Mouse (Mus musculus) ovary, adult 18-20 months (tissue): ENCODE measurements around the gene Zfp352.
"Not testable (repeated sequence)": the region's sequence is repeated elsewhere in the genome, so short reads cannot be mapped to it uniquely, and the experiment has no call there.

ENCODE experiments used
- DNase-seq: peaks from one replicate; pipeline ENCODE4 v3.0.0; 2022; ENCODE audit warnings: low spot score, mixed read lengths

The Zfp352 gene

GRCm38 (mm10) chr4:90218520-90218919, at the start of gene Zfp352:
Gene Zfp352, plus strand, starts transcription at chr4:90218820.
- DNase-seq: no peak

GRCm38 (mm10) chr4:90170890-90171483, 47.6 kb upstream of the Zfp352 start:
- DNase-seq: no peak

- no peak for DNase-seq
Measured at GRCm38 (mm10) chr4:90174036-90174435, 44.6 kb upstream of the Zfp352 start.

GRCm38 (mm10) chr4:90203421-90203820, 15.2 kb upstream of the Zfp352 start:
- no peak for DNase-seq

GRCm38 (mm10) chr4:90211475-90211874, 7.1 kb upstream of the Zfp352 start:
- no peak for DNase-seq

GRCm38 (mm10) chr4:90212076-90212475, 6.5 kb upstream of the Zfp352 start:
- no peak for DNase-seq

GRCm38 (mm10) chr4:90235646-90236045, 17.0 kb downstream of the Zfp352 start:
- not testable (repeated sequence) for DNase-seq

GRCm38 (mm10) chr4:90269781-90270180, 51.2 kb downstream of the Zfp352 start:
- no peak for DNase-seq
